In genomic region chr1:182021691-182022299, GRCm38 (mm10) we compare ENCODE assay signal across 9 mouse cellular contexts. TPM values are rescaled to one million over a fixed set of nuclear protein-coding genes. Genes with fewer than 3 reads are reported as not detected.
DNase-seq lines count a peak whose midpoint lies in the region; ATAC-seq and TF ChIP-seq lines count a peak whose summit lies in the region.
"Had no signal": no experiment of that assay in that cellular context is flagged by ENCODE, and none has a peak within 500 bp of the region (broad histone marks: within the 10 kb centered on the region; RNA-seq: fewer than 3 reads in every experiment).

No protein-coding gene starts in this region.

- WGBS in forebrain, embryonic 13.5 days: 75% methylated on average over 6 of the region's 6 CpGs
- 81% methylated on average over 6 of the region's 6 CpGs for WGBS in forebrain, embryonic 12.5 days
- WGBS in kidney, embryonic 15.5 days: 80% methylated on average over 6 of the region's 6 CpGs
- WGBS in lung, postnatal 0 days: 57% methylated on average over 6 of the region's 6 CpGs

- peak; percentile 62 for TF ChIP-seq EP300 in lung, postnatal 0 days (IDR thresholded peaks at IDR 0.05)

- peak overlapping the region; percentile 71 for H3K4me2 ChIP-seq in forebrain, embryonic 13.5 days
- no peak overlapping the region for H3K4me2 ChIP-seq in forebrain, embryonic 12.5 days
- no peak overlapping the region for H3K4me2 ChIP-seq in kidney, embryonic 15.5 days
- no peak overlapping the region for H3K4me2 ChIP-seq in lung, postnatal 0 days (replicated peaks; ENCODE audit: low read depth, low read length)

- 0 out of 2 replicates have a peak overlapping the region, but pooled peaks have one; percentile 79 for H3K4me3 ChIP-seq in forebrain, embryonic 13.5 days
- no peak overlapping the region for H3K4me3 ChIP-seq in forebrain, embryonic 12.5 days (replicated peaks)
- H3K4me3 ChIP-seq in kidney, embryonic 15.5 days (replicated peaks): no peak overlapping the region
- H3K4me3 ChIP-seq in lung, postnatal 0 days (ENCODE audit: low read depth, low read length): no peak overlapping the region

- H3K9ac ChIP-seq in forebrain, embryonic 13.5 days: no peak overlapping the region
- no peak overlapping the region for H3K9ac ChIP-seq in forebrain, embryonic 12.5 days
- H3K9ac ChIP-seq in kidney, embryonic 15.5 days: no peak overlapping the region
- no peak overlapping the region for H3K9ac ChIP-seq in lung, postnatal 0 days (replicated peaks; ENCODE audit: low read depth)

- H3K9me3 ChIP-seq in forebrain, embryonic 13.5 days (replicated peaks): no peaks in the 10 kb centered on the region
- H3K9me3 ChIP-seq in forebrain, embryonic 12.5 days: no peaks in the 10 kb centered on the region
- H3K9me3 ChIP-seq in kidney, embryonic 15.5 days (replicated peaks): no peaks in the 10 kb centered on the region
- H3K9me3 ChIP-seq in lung, postnatal 0 days (ENCODE audit: low read length): no peaks in the 10 kb centered on the region

- DNase-seq in kidney, adult 11 months: peak; percentile 28
- peak; percentile 78 for DNase-seq in Muller cell, postnatal 12 days (ENCODE audit: inconsistent ontology term)
- DNase-seq in lung, postnatal 0 days (ENCODE audit: low spot score): peak; percentile 48
- no peak for DNase-seq in gastrocnemius, adult 8-10 months (ENCODE audit: low spot score in 2 of 2)
- DNase-seq: right cerebral cortex, postnatal 4 days had no signal

- H3K4me1 ChIP-seq in forebrain, embryonic 13.5 days: peaks cover 22% of the 10 kb centered on the region
- H3K4me1 ChIP-seq in forebrain, embryonic 12.5 days: peaks cover 16% of the 10 kb centered on the region
- 0 out of 2 replicates have a peak, but pooled peaks cover 14% of the 10 kb centered on the region for H3K4me1 ChIP-seq in kidney, embryonic 15.5 days
- H3K4me1 ChIP-seq in lung, postnatal 0 days (ENCODE audit: insufficient read depth, low read depth, low read length): no peaks in the 10 kb centered on the region

- no peak for TF ChIP-seq CTCF in lung, postnatal 0 days (IDR thresholded peaks at IDR 0.05)

- no peak for ATAC-seq in forebrain, embryonic 13.5 days
- no peak for ATAC-seq in forebrain, embryonic 12.5 days (ENCODE audit: low FRiP score)
- no peak for ATAC-seq in kidney, embryonic 15.5 days (replicated peaks; ENCODE audit: low FRiP score)
- no peak for ATAC-seq in lung, postnatal 0 days
- no peak for ATAC-seq in monocyte, adult 5-6 weeks (replicated peaks; ENCODE audit: insufficient number of reproducible peaks, low FRiP score, low TSS enrichment, poor library complexity, severe bottlenecking)

- no peaks in the 10 kb centered on the region for H3K27me3 ChIP-seq in forebrain, embryonic 13.5 days
- H3K27me3 ChIP-seq in forebrain, embryonic 12.5 days: no peaks in the 10 kb centered on the region
- no peaks in the 10 kb centered on the region for H3K27me3 ChIP-seq in kidney, embryonic 15.5 days
- H3K27me3 ChIP-seq in lung, postnatal 0 days (replicated peaks; ENCODE audit: insufficient read depth, low read length): no peaks in the 10 kb centered on the region

- H3K36me3 ChIP-seq in forebrain, embryonic 13.5 days (ENCODE audit: poor library complexity, severe bottlenecking): no peaks in the 10 kb centered on the region
- H3K36me3 ChIP-seq in forebrain, embryonic 12.5 days (replicated peaks): no peaks in the 10 kb centered on the region
- H3K36me3 ChIP-seq in kidney, embryonic 15.5 days: no peaks in the 10 kb centered on the region
- H3K36me3 ChIP-seq in lung, postnatal 0 days (ENCODE audit: insufficient read depth, low read length): no peaks in the 10 kb centered on the region

- no peak overlapping the region for H3K27ac ChIP-seq in forebrain, embryonic 13.5 days
- H3K27ac ChIP-seq in forebrain, embryonic 12.5 days: no peak overlapping the region
- no peak overlapping the region for H3K27ac ChIP-seq in kidney, embryonic 15.5 days
- no peak overlapping the region for H3K27ac ChIP-seq in lung, postnatal 0 days (ENCODE audit: low read length)

RNA-seq across cellular contexts. Expression of gene Enah, which starts 2.0 kb away (rescaled TPM):
- polyA plus RNA-seq in forebrain, embryonic 13.5 days (2015; fragmentation: Nextera tagmentation; extraction: Ambion mirVana): 35.0 and 37.3 TPM in 2 replicates
- polyA plus RNA-seq in forebrain, embryonic 12.5 days (2016; fragmentation: Nextera tagmentation; extraction: Ambion mirVana): 37.4 and 40.4 TPM in 2 replicates
- polyA plus RNA-seq in kidney, embryonic 15.5 days (2015; fragmentation: Nextera tagmentation; extraction: Ambion mirVana): 14.5 and 17.3 TPM in 2 replicates
- 8.9 and 10.6 TPM in 2 replicates for polyA plus RNA-seq in lung, postnatal 0 days (2015; fragmentation: Nextera tagmentation; extraction: Ambion mirVana)
- total RNA-seq in gastrocnemius, adult 8-10 months (2022): 10 to 100 TPM; 43.1 to 56.3 (median 48.3) TPM
- total RNA-seq in monocyte, adult 5-6 weeks (2017): 0.11 to 0.39 TPM in 2 of 3 replicates, not detected in the other

Comparison
In these comparisons a context has a peak if more than half of its experiments do, and no peak if none do; other contexts are left out.
1. DNase-seq: peak in kidney, adult 11 months (single experiment), Muller cell, postnatal 12 days (single experiment) and lung, postnatal 0 days (single experiment); none in gastrocnemius, adult 8-10 months (0 of 2).